Mouse (Mus musculus): ENCODE data around the gene Ntrk3.

Gene Ntrk3

DNA sequence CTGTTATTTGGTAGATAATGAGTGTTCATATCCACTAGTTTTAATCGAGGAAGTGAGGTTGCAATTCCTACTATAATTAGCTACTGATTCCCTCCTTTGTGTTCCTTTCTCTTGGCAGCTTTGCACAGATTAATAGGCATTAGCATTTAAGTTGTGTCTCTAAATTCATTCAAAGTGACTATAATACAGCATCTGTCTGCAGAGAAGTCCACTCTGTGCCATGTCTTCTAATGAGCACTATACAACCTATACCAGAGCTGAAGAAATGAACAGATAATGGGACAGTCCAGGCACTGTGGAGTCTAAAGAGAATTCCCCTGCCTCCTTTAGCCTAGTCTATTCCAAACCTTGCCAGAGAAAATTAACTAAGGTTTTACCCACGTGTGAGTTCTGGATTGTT is 498.8 kb downstream of the Ntrk3 start:
- no peak for DNase-seq (ENCODE audit: inconsistent ontology term)

DNA sequence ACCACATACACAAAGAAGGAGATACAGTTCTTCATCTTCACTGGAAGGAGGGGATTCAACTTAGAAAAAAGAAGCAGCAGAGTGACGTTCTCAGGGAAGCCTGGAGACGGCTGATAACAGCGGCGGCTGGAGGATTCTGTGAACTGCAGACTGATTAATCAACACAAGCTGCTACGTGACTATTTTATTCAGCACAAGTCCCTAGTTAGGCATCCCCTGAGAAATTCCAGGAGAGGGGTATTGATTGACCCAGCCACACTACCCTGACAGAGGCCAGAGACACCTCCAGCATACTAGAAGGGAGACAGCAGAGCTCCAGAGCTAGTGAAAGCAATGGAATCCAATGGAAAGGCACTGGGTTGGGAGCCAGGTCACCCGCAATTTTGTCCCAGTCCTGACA is 516.1 kb downstream of the Ntrk3 start:
- peak; percentile 0 for DNase-seq (ENCODE audit: inconsistent ontology term)

GRCm38 (mm10) chr7:78220949-78221348 is 516.9 kb downstream of the Ntrk3 start:
- DNase-seq (ENCODE audit: inconsistent ontology term), result peak; percentile 73

GRCm38 (mm10) chr7:78190931-78191653 is 546.7 kb downstream of the Ntrk3 start:
- peak; percentile 97 for DNase-seq (ENCODE audit: inconsistent ontology term)

- DNase-seq (ENCODE audit: inconsistent ontology term), result no peak
These were observed 552.2 kb downstream of the Ntrk3 start for GRCm38 (mm10) chr7:78185578-78185977.

DNA sequence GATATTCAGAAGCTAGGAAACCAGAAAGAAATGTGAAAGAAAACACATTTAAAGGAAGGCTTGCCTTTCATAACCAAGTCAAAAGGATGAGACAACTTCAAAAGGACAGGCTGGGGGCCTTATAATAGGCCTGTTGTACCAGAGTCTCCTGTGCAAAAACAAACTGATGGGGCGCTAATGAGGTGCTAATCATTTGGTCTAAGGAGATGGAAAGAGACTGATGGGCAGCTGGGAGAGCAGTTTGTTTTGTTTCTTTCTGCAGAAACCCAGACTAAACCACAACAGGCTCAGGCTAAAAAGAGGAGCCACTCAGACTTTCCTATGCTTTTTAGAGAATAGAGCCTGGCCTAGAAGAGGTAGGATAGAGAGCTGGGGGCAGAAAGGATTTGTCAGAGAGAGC is 554.4 kb downstream of the Ntrk3 start:
- DNase-seq (ENCODE audit: inconsistent ontology term), result peak; percentile 33

GRCm38 (mm10) chr7:78179996-78180665 is 557.7 kb downstream of the Ntrk3 start:
- DNase-seq (ENCODE audit: inconsistent ontology term), result no peak

DNA sequence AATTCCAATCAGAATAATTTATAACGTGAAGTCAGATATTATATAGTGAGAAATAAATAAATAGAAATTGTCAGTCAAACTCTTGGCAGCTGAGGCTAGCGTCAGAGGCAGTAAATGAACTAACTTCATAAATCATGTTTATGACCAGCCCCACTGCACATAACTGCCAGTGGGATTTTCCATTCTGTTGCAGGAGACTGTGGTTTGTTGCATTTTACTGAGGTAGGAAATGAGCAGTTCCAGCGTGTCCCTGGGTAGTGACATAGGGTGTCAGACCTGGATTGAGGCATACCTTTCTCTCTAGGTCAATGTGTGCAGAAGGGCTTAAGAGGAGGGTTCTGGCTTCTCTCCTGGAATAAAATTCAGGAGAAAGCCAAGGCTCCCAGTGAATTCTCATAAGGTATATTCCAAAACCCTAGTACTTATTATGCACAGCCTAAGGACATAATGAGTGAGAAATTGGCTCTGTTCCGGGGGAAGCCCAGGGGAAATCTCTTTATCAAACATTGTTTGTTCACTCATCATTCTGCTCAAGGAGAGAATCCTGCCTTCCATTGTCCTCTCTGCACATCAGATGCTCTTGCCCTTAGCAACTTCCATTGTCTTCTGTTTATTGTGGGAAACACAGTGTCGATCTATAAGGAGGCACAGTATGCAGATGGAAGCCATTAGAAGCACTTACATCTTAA is 565.4 kb downstream of the Ntrk3 start:
- no peak for DNase-seq (ENCODE audit: inconsistent ontology term)

DNA sequence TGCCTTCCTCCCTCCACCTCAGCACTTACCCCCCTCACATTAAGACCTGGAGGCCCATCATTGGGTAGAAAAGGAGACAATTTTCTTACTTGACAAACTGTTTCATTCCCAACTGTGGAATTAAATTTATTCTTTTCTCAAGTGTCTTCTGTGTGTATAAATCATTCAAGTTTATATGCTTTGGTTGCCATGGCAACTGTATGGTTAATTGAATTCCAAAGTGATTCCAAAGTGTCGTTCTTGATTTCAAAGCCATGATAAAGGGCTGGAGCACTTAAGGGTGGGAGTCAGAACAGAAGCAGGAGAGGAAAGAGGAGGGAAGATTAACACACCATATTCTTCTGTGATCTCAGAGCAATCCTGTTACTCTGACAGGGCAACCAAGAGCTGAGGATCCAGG is 572.3 kb downstream of the Ntrk3 start:
- DNase-seq (ENCODE audit: inconsistent ontology term), result no peak

DNA sequence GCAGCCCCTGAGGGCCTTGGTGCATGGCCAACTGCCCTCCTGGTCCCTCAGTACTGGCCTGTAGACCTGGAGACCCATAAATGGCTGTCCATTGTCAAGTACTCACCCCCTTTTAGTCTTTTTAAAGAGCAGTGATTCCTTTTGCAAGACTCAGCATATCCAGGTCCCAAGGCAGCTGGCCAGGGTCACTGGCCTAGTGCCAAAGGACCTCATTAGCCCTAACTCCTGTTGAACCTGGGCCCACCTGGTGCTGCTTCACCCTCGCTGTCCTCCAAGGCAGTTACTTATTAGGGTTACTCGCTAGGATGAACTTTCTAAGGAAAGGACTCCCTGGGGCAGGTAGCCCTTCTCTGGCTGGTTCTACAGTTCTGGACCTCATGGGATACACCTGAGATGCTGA is 579.9 kb downstream of the Ntrk3 start:
- no peak for DNase-seq (ENCODE audit: inconsistent ontology term)

- DNase-seq (ENCODE audit: inconsistent ontology term), result no peak
These were observed 592.6 kb downstream of the Ntrk3 start for GRCm38 (mm10) chr7:78145251-78145650.

DNA sequence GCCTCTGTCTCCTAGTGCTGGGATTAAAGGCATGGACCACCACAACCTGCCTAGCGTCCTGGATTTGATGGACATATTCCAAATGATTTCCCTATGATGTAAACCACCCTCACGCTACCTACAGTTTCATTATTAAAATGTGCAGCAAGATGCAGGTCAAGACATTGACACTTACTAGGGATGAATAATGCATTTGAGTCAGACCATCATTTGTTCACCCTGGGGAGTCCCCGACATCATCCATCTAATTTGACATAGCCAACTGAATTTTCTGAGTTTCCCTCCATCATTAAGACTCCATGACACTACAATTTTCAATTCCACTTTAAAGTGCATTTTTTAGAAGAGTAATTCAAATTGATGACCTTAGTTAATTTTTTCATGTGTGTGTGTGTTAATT is 593.0 kb downstream of the Ntrk3 start:
- DNase-seq (ENCODE audit: inconsistent ontology term), result no peak

DNA sequence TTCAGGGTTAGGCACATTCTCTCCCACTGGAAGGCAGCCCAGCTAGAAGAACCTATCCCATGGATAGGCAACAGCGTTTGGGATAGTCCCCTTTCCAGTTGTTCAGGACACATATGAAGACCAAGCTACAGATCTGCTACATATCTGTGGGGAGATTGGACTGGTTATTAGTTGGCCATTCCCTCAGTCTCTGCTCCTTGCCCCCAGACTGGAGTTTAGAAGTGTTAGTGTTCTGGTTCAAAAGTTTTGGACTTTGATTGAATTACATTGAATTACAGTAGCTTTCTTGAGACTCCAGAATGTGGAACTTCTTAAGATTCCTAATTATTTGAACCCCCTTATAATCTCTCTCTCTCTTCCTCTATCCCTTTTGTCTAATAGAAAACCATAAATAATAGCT is 607.8 kb downstream of the Ntrk3 start:
- DNase-seq (ENCODE audit: inconsistent ontology term), result no peak
